Mouse (Mus musculus) spleen, adult 2 months (tissue): ENCODE results near the gene Serpina12. TPM values are rescaled to one million over a fixed set of nuclear protein-coding genes. Genes with fewer than 3 reads are reported as not detected.

Source experiments
- DNase-seq, 2 experiments: peaks; one replicate each; pipeline versions ENCODE4 v3.0.0 to v3.0.0-alpha.2; 2012 to 2021; ENCODE audit warnings: low spot score in 2 of 2, low read depth in 1 of 2
- H3K27ac ChIP-seq: fragments of 200-500 bp; 2 replicates; pipeline ENCODE4 v1.5.1; 2012; ENCODE audit warnings: low read length, inconsistent platforms; ENCODE audit not compliant: insufficient read depth
- H3K27me3 ChIP-seq: fragments of 200-500 bp; 2 replicates; pipeline ENCODE4 v1.6.1; 2012; ENCODE audit warnings: mild to moderate bottlenecking, moderate library complexity, low read length, inconsistent platforms; ENCODE audit not compliant: control insufficient read depth, insufficient read depth
- H3K36me3 ChIP-seq: fragments of 200-500 bp; 2 replicates; pipeline ENCODE4 v1.6.1; 2012; ENCODE audit warnings: mild to moderate bottlenecking, low read length, inconsistent platforms; ENCODE audit not compliant: control insufficient read depth, insufficient read depth
- H3K4me1 ChIP-seq: fragments of 200-500 bp; 2 replicates; pipeline ENCODE4 v1.6.1; 2011; ENCODE audit warnings: inconsistent platforms; ENCODE audit not compliant: control insufficient read depth, insufficient read depth, insufficient read length
- H3K4me3 ChIP-seq: fragments of 200-500 bp; 2 replicates; pipeline ENCODE4 v1.5.1; 2011; ENCODE audit warnings: mild to moderate bottlenecking, inconsistent platforms; ENCODE audit not compliant: insufficient read depth, insufficient read length; ENCODE audit errors: extremely low read depth
- CTCF ChIP-seq: fragments of 200-500 bp; IDR thresholded peaks from 2 replicates; pipeline ENCODE4 v1.5.1; 2011; ENCODE audit warnings: mild to moderate bottlenecking, inconsistent platforms; ENCODE audit not compliant: insufficient read depth, insufficient read length, insufficient replicate concordance; ENCODE audit errors: extremely low read depth
- POLR2A ChIP-seq: fragments of 200-500 bp; IDR thresholded peaks from 2 replicates; pipeline ENCODE4 v1.6.1; 2011; ENCODE audit warnings: low read depth, low read length, inconsistent platforms
- WGBS: fragments of 180-500 bp; shearing (Covaris S2); methylation state at CpG from one replicate; pipeline ENCODE4 v1.1.7; 2018; 5-methylcytosine and 5-hydroxymethylcytosine counted together
- polyA plus RNA-seq: library from polyadenylated mRNA; depleted of rRNA; stranded (reverse); fragments of >200 nt; gene quantifications from 2 replicates; pipeline ENCODE4 v1.2.3, GENCODE M21; 2012

The Serpina12 gene
- polyA plus RNA-seq, 1 experiment = 0.02 TPM

DNA sequence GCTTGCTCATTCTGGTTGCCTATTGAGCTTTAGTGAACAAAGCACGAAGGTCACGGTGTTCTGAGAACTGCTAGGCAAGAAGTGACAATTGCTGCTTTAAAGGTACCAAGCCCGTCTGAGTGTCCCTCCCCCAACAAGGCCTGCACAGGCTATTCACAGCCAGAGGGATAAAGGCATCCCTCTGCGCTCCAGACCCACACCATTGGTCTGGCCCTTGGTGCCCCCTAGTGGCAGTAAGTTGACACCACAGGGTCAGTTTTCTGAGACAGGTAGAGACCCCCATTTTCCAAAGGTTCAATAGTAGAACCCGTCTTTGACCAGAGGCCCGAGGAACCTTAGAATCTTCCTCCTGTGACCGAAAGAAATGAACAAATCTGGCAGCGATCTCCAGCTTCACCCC, 14.3 kb downstream of the Serpina12 start:
- WGBS = 48% methylated on average over 8 of the region's 8 CpGs
- TF ChIP-seq POLR2A = no peak
- TF ChIP-seq CTCF = no peak
- Histone ChIP-seq H3K27ac (no peak overlapping the region), H3K4me3 (no peak overlapping the region), H3K36me3 (no peaks in the 10 kb centered on the region), H3K4me1 (no peaks in the 10 kb centered on the region), H3K27me3 (no peaks in the 10 kb centered on the region)
- no peak for DNase-seq

DNA sequence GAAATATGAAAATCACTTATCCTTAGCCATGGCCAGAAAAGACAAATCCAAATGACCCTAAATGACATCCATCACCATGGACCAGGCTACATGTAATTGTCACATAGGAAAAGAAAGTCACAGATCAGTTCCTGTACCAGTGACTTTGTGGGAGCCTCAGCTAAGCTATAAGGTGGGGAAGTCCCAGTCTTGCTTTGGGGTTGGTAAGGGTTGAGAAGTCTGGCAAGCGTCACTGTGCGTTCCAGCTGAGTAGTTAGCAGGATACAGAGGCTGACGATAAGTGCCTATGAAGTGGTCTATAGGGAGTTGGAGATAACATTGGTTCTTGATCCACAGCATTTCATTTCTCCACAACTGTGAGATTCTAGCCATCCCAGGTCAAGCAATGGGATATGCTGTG, 29.0 kb downstream of the Serpina12 start:
- no peak overlapping the region for H3K27ac ChIP-seq
- DNase-seq = no peak
- no peaks in the 10 kb centered on the region for H3K27me3 ChIP-seq
- no peak overlapping the region for H3K4me3 ChIP-seq
- WGBS = 38% methylated on average over 3 of the region's 3 CpGs
- H3K36me3 ChIP-seq = no peaks in the 10 kb centered on the region
- TF ChIP-seq POLR2A (no peak), CTCF (no peak)
- no peaks in the 10 kb centered on the region for H3K4me1 ChIP-seq

DNA sequence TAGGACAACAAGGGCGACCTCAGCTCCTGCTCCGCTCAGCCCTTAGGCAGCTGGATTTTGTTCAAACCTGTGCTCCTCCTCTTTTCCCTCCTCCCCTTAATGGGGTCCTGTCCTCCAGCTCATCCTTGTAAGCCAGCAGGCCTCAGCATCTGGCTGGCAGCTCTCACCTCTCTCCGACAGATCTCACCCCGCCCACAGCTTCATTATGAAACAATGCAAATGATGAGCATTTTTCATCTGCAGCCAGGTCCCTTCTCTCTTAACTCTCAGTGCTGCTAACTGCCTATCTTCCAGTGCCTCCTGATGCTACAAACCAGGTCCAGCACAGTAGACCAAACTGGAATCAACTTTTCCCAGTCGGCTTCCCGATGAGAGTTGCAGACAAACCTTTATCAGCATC, 30.6 kb downstream of the Serpina12 start, which contains the start of gene Serpina9:
Gene Serpina9 (minus strand): TSS at position 136 of the 400 bp plus-strand sequence.
- Histone ChIP-seq H3K36me3 (no peaks in the 10 kb centered on the region), H3K27me3 (no peaks in the 10 kb centered on the region), H3K4me1 (no peaks in the 10 kb centered on the region), H3K4me3 (no peak within 1 kb of the TSS), H3K27ac (no peak within 1 kb of the TSS)
- no peak for DNase-seq
- TF ChIP-seq CTCF (no peak), POLR2A (no peak)
- 88% methylated on average over 6 of the region's 6 CpGs for WGBS

DNA sequence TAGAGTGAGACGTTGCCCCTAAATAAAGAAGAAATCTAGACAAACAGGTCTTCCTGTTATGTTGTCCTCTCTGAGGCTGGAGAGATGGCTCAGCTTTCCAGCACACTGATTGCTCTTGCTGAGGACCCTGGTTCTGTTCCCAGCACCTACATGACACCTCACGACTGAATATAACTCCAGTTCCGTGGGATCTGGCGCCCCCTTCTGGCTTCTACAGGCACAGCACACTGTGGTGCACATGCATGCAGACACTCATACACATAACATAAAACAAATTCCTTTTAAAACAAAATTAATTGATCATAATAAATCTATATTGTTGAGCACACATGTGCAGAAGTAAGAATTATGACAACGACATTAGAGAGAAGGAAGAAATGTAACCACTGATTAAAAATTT, 39.6 kb downstream of the Serpina12 start:
- WGBS = 87% methylated on average over 5 of the region's 5 CpGs
- TF ChIP-seq CTCF (no peak), POLR2A (no peak)

DNA sequence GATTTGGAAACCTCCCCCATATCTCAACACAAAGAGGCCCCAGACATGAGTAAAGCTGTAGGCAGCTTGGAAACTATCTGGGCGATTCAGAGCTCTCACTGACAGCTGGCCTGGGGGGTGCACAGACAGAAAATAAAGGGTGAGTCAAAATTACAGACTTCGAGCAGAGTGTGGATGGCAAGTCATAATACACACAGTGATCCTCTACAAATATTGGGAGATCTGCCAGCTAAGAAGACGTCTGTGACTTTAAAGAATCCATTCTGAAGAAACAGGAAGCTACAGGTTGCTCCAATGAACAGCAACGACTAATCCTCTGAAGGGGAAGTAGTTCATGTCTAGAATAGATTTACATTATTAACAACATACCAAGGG, 41.0 kb downstream of the Serpina12 start:
- 35% methylated on average over 4 of the region's 4 CpGs for WGBS
- H3K4me1 ChIP-seq = no peaks in the 10 kb centered on the region
- no peak for TF ChIP-seq CTCF
- no peak for TF ChIP-seq POLR2A
- H3K36me3 ChIP-seq = no peaks in the 10 kb centered on the region
- no peak for DNase-seq
- no peak overlapping the region for H3K27ac ChIP-seq
- no peaks in the 10 kb centered on the region for H3K27me3 ChIP-seq
- H3K4me3 ChIP-seq = no peak overlapping the region

More for the DNA sequence above, 39.6 kb downstream of the Serpina12 start:
- Histone ChIP-seq H3K4me1 (no peaks in the 10 kb centered on the region), H3K27ac (no peak overlapping the region), H3K36me3 (no peaks in the 10 kb centered on the region), H3K4me3 (no peak overlapping the region), H3K27me3 (no peaks in the 10 kb centered on the region)
- no peak for DNase-seq

DNA sequence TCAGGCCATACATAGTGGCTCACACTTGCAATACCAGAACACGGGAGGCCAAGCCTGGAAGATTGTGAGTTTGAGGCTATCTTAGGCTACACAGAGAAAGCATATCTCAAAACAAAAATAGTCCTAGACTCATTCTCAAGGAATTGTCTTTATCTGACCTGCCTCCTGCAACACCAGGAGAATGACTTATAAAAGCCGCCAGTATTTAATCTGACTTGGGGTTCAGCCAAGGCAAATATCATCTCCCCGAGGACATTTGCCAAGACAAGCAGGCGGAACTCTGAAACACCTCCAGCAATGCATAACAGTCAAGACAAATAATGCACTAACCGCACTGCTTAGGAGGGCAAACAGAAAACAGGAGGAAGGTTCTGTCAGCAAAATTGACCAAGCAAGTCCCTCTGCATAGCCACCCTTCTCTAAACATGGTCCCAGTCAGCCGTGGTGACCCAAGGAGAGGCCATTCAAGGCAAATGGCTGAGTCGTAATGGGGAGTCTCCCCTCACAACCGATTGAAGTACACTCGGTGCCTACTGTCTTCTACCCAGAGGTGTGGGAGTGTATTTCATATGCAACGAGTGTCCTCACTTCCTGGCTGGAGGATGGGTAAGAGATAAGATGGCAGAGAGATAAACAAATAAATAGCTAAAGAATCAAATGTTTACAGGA, 41.5 kb downstream of the Serpina12 start:
- WGBS = 82% methylated on average over 10 of the region's 10 CpGs
- Histone ChIP-seq H3K4me1 (no peaks in the 10 kb centered on the region), H3K27ac (no peak overlapping the region), H3K27me3 (no peaks in the 10 kb centered on the region), H3K36me3 (no peaks in the 10 kb centered on the region), H3K4me3 (no peak overlapping the region)
- no peak for DNase-seq
- TF ChIP-seq CTCF (no peak), POLR2A (no peak)

DNA sequence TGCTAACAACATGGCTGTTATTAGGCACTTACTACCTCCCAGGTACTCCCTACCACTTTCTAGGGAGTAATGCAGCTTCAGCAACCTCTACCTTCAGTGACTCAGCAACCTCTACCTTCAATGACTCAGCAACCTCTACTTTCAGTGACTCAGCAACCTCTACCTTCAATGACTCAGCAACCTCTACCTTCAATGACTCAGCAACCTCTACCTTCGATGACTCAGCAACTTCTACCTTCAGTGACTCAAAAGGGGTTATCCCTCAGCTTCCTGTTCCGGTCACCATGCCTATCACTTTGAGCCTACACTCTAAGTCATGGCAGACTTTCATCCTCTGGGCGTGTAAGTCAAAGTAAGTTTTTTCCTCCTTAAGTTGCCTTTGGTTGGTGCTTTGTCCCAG, 43.6 kb downstream of the Serpina12 start:
- no peaks in the 10 kb centered on the region for H3K4me1 ChIP-seq
- H3K4me3 ChIP-seq = no peak overlapping the region
- no peaks in the 10 kb centered on the region for H3K27me3 ChIP-seq
- TF ChIP-seq CTCF = no peak
- TF ChIP-seq POLR2A = no peak
- no peak for DNase-seq
- no peaks in the 10 kb centered on the region for H3K36me3 ChIP-seq
- no peak overlapping the region for H3K27ac ChIP-seq
- 83% methylated on average over 3 of the region's 3 CpGs for WGBS
